Mouse (Mus musculus): Measurements from ENCODE around the gene M1ap.

The M1ap gene

DNA sequence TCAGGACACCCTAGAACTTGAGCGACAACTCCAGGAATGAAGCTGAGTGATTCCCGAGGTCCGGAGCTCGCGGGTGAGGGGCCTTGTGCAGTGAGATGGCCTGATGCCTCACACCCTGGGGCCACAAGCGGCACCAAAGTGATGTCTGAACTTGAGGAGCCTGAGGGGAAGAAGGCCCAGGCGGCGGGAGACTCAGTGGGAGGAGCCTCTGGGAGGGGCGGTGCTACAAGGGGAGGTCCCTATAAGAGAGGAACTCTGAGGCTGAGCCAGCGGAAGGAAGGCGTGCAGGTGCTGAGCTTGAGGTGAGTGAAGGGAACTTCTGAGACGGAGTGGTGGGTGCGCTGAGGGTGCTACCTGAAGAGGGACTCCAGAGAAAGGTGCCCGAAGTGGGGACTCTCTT lies at the start of gene M1ap:
M1ap (plus strand) TSS at position 252 of the 400 bp plus-strand sequence.
- DNase-seq (ENCODE audit: low read depth, low spot score) = peak; percentile 94

DNA sequence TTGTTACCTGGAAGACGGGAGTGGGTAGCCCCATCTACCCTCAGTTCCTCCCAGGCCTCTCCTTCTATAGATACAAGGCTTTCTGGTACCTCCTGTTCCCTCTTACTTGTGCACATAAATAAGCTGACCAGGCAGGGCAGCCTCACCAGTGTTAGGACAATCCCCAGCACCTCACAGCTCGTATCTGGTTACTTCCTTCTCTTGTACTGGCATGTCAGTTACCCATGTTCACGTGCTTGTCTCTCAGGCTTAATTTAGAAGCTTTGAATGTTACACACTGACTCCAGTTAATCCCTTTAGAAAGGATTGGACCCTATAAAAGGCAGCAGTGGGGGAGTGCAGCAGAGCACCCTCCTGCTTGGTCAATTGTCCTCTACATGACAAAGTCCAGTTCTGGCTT lies 49.4 kb upstream of the M1ap start:
- no peak for DNase-seq (ENCODE audit: low read depth, low spot score)

DNA sequence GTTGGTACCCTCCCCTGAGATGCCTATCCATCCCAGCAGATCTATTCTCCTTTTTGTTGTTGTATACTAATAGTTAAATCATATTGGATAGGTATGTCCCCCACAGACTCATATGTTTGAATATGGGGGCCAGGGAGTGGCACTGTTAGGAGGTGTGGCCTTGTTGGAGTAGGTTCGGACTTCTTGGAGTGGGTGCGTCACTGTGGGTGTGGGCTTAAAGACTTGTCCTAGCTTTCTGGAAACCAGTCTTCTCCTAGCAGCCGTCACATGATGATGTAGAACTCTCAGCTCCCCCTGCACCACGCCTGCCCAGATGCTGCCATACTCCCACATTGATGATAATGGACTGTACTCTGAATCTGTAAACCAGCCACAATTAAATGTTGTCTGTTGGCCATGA lies 48.5 kb upstream of the M1ap start:
- DNase-seq (ENCODE audit: low read depth, low spot score) = no peak

DNA sequence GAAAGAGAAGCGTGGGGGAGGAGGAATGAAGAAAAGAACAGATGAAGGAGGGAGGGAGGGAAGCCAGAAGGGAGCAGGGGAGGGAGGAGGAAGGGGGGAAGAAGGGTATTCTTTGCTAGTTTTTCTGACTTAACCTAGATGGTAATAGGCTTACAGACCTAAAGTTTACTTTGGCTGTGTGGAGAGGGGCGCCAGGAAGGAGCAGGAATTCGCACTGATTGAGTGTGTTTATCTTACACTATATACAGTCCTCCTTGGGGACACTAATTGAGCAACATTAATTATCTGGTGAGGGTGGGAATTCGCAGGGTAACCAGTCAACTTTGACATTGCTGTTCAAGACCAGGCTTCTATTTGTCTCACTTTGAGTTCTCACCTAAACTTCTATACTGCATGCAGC lies 48.0 kb upstream of the M1ap start:
- DNase-seq (ENCODE audit: low read depth, low spot score) = no peak

DNA sequence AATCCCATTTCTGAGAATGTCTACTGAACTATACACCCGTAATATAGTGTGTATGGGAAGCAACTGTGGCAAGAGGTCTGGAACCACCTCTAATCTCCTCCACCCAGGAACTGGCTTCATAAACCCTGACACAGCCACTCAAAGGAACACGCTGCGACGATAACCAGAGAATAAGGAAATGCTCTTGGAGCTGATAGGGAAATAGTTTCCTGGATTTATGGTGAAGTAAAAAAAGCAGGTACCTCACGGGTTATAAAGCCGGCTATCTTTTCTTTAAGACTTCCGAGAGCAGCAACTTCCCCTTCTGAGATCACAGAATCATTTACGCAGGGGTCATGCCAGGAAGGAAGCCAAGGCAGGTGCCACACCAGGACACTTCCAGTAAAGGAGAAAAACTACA lies 44.1 kb upstream of the M1ap start:
- no peak for DNase-seq (ENCODE audit: low read depth, low spot score)

DNA sequence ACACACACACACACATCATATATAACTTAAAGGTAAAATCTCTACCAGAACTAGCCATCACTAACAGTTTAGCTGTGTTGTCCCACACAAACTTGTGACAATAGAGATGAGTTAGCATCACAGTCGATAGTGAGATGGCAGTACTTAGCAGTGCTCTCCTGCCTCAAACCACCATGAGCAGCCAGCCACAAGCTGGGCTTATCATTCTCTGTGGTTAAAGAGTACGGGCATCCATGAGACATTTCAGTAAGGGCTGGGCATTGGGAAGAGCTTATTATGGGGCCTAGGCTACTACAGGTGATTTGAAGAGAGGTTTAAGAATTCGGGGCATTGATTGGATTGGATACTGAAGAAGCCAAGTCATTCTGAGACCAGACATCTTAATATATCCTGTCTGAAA lies 39.7 kb upstream of the M1ap start:
- DNase-seq (ENCODE audit: low read depth, low spot score) = no peak

DNA sequence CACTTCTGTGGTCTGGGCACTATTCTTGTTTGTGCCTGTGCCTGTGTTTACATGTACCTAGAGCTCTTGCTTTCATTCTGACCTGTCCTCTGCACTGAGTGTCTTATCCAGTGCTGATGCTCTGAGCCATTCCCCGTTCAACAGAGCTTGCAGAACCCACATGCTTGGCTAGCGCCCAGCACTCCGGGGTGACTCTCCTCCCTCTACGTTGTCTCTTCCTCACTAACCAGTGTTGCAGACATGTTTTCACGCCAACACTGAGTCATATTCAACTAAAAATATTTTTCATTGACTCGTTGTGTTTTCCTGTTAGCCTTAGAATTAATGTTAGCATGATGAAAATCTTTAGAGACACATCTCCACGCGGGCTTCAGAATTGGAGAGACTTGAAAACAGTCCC lies 38.7 kb upstream of the M1ap start:
- DNase-seq (ENCODE audit: low read depth, low spot score) = no peak

DNA sequence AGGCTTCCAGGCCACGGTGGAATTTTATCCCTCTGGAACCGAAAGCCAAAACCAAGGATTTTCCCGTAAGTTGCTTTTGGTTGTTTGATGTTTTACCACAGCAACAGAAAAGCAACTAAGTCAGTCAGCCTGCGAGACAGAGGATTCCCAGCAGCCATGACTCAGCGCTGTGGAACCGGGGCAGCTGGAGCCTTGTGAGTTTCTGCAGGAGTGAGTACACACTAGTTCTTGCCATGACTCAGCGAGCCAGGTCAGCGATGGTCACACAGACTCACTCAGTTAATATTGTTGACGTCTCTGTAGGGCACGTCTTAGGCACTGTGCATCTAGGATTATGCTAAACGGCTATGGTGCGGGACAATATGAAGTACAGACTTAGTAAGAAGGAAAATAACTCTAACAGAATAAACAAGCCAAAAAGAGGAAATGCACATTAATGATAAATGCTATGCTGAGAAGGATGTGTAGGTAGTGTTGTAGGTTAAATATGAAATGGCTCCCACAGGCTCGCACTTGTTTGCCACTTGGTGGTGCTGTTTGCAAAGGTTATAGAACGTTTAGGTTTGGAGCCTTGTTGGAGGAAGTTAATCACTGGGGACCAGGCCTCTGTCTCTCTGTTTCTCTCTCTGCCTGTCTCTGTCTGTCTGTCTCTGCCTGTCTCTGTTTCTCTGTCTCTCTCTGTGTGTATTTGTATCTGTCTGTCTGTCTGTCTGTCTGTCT lies 37.4 kb upstream of the M1ap start:
- DNase-seq (ENCODE audit: low read depth, low spot score) = peak; percentile 77

DNA sequence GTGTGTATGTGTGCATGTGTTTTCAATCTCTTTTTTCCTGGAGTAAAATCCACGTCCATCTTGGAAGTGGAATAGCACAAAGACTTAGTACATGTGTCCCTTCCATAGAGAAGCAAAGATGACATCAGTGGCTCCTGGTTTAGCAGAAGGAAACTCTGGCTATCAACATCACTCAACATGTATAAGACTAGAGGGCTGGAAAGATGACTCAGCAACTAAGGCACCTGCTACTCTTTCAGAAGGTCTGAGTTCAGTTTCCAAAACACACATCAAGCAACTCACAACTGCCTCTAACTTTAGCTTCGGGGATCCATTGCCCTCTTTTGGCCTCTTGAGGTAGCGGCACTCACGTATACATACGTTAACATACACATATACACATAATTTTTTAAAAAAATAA lies 35.4 kb upstream of the M1ap start:
- DNase-seq (ENCODE audit: low read depth, low spot score) = no peak

DNA sequence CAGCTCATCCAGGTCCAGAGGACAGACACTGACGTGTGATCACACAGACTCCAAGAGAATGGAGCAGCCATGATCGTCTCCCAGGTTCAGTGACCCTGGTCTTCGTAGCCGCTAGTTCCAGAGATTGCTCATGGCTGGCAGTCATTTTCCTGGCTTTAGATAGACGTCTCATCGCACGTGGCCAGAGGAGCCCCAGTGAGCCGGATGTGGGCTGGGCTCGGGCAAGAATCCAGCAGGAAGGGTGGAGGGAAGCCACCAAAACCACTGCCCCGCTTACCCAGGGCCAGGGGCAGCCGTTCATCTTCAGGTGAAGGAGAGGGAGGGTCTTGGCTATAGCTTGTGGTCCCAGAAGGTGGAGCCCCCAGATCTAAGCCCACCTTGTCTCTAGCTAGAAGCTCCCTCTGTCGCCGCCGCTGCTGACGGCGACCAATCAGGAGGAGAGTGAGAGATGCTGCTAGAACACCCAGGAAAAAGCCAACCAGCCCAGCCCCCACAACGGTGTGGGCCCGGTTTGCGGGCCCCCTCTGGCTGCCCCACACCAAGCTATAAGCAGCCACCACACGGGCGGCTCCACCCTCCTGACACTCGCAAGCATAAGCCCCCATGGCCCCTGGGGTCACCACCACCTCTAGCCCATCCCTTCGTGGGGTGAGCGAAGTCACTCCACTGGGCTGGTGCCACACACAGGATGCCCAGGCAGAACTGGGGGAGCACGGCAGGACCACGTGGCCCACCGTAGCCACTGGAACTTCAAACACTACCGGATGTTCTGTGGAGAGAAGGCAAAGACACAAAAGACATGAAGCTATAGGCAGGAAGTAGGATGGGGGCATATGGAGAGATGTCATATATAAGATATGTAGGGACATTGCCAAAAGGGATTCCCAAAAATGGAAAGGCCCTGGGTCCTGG lies 33.1 kb upstream of the M1ap start:
- peak; percentile 45 for DNase-seq (ENCODE audit: low read depth, low spot score)

DNA sequence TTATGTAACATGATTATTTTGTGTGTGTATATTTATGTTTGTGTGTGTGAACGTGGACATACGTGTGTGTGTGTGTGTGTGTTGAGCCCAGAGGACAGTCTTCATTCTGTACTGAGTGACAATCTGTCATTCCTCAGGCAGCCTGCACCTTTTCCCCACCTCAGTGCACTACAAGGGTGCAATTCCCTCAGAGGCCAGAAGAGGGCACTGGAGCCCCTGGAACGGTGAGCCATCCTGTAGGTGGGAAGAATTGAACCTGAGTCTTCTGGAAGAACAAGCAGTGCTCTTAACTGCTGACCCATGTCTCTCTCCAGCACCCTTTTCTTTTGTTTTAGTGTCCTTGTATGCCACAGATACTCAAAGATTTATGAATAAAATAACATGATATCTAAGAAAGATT lies 30.8 kb upstream of the M1ap start:
- DNase-seq (ENCODE audit: low read depth, low spot score) = peak; percentile 85

DNA sequence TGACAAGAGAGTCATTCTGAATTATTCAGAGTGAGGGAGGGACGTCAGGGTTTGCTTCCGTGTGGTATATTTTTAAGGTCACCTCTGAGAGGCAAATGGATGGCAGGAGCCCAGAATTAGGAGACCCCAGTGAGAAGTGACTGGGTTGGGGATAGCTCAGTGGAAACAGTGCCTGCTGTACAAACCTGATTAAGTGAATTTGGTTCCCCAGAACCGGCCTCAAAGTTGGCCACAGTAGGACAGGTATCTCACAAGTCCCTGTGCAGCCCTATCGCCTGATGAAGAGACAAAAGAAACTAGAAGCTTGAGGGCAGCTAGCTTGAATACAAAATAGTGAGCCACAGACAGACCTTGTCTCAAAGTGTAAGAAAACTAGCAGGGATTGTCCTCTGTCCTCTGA lies 30.2 kb upstream of the M1ap start:
- no peak for DNase-seq (ENCODE audit: low read depth, low spot score)

DNA sequence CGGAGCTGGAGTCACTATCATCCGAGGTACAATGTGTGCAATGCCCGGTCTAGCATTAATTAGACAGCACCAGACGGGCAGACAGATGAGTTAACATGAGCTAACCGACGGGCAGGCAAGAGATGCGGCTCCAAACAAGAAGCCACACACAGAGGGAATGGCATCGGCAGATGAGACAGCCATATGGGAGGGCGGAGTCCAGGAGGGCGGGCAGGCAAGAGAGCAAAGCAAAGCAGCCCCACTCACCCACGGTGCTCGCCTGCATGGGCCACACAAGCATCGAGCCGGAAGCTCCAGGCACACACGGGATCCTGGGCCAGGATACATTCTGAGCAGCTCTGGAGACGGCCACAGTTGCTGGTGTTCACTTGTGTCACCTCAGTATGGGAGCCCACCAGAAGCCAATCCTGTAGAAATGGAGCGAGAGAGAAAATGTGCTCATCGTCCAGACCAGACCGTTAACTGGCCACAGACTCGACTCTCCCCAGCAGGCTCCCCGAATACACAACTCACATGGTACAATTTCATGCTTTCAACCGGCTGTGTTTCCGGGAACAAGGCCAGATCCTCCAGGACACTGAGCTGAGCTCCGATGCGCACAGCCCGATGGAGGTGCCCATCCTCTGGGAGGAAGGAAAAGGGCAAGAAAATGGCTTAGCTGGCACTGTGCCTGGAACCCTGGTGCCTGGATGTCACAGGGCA lies 29.5 kb upstream of the M1ap start:
- no peak for DNase-seq (ENCODE audit: low read depth, low spot score)

DNA sequence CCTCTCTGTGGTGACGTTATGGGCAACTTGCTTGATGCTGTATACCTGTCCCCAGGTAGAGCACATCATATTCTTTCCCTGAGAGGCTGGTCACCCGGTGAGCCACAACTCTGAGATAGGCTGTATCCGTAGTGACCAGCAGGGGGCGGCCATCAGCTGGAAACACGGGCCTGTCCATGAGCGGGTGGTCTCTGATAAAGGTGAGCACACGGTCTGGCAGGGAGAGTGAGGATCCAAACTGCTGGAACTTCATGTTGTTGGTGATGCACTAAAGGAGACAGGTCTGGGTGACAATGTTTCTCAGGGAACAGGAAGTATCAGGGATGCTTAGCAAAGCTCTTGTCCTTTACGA lies 28.9 kb upstream of the M1ap start:
- DNase-seq (ENCODE audit: low read depth, low spot score) = peak; percentile 73

DNA sequence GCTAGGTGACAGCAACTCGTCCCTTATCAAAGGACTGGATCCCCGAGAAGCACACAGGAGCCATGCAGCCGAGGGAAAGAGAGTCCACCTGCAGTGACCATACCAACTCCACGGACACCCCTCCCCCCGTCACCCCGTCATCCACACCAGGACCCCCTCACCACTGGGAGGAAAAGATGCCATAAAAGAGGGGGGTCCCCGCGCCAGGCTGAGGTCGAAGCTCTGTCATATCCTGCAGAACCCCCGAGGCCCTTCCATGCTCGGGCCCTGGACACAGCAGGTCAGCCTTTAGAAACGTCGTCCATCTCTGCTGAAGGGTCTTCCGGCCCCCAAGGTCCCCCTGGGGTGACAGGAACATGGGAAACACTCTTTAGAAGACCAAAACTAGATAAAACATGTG lies 28.3 kb upstream of the M1ap start:
- DNase-seq (ENCODE audit: low read depth, low spot score) = no peak

DNA sequence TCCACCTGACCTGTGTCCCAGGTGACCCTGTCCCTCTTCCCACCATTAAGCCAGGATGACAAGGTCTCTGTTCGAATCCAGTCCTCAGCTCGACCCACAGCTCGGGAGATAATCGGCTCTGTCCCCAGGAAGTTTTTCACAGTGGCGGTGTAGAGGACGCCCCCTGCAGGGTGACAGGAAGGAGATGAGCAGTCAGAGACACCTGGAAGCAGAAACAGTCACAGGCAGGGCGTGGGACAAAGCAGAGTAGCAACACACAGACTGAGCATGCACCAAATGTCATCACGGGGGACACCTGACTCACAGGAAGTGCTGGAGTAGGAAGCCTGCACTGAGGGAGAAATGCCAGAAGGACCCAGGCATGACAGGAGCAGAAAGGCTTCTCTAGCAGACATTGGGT lies 27.2 kb upstream of the M1ap start:
- DNase-seq (ENCODE audit: low read depth, low spot score) = peak; percentile 64

DNA sequence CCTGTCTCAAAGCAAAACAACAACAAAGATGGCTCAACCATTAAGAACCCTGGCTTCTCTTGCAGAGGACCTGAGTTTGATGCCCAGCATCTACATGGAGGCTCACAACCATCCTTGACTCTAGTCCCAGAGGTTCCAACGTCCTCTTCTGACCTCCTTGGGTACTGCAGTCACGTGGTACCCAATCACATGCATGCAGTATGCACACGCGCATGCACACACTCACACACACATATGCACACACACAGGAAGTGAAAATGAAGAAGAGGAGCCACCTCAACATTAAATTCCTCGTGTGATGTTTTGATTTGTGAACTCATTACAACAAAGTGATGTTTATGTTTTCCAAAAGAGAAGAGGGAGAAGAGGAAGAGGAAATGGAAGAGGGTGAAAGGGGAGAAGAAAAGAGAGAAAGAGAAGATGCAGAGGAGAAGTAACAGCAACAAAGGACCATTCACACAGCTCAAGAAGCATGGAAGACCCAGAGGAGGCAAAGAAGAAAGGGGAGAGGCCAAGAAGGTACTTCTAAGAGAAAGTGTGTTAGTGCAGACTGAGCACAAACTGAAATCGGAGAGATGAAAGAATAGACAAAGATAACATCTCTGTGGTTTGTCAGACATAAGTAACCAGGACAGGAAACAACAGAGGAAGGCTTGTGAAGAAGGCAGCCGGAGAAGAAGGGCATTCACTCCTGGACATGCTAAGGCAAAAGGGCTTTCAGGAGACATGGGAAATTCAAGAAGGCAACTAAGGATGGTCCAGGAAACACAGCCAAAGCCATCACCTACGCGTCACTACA lies 25.1 kb upstream of the M1ap start:
- DNase-seq (ENCODE audit: low read depth, low spot score) = no peak

DNA sequence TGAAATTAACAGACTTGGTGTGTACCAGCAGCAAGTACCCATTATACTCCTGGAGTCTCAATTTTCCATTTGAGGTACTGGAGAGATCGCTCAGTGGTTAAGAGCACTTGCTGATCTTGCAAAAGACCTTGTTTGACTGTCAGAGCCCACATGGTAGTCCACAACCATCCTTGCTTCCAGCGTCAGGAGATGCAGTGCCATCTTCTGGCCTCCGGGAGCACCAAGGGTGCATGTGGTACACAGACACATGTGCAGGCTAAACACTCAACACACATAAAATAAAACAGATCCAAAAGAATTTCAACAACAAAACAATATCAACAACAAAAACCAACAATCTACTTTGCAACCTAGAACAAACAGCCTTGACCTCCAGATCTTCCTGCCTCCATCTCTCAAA lies 21.7 kb upstream of the M1ap start:
- peak; percentile 45 for DNase-seq (ENCODE audit: low read depth, low spot score)

DNA sequence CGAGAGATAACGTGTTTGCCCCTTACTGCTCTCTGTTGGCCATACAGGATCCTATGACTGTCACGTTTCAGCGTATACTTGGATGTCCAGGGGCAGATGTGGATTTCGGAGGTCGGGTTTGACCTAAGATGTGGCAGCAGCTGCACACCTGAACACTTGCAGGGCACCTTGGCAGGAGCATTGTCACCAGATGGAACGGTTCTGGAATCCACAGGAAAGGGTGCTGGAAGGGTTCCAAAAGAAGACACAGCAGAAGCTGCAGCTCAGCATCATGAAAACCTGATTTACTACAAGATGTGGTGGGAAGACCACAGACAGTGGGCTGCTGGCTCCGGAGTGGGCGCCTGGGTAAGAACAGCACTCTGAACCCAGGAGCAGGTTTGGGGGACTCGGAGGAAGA lies 20.6 kb upstream of the M1ap start:
- DNase-seq (ENCODE audit: low read depth, low spot score) = no peak

DNA sequence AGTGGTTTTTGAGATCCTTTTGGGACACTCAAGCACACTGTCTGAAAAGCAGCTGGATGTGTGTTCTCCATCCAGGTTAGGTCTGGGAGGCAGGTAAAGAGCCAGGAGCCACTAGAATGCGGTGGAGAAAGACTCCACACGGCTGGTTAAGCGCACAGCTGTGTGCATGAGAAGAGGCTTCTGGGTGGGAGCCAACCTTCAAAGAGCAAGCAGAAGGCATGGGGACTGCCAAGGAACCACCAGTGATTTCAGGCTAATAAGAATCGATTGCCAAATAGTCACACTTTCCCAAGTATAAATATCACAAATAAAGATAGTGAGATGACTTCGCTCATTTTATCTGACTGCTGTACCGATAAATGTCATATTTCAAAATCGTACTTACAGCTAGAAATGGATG lies 20.2 kb upstream of the M1ap start:
- no peak for DNase-seq (ENCODE audit: low read depth, low spot score)

DNA sequence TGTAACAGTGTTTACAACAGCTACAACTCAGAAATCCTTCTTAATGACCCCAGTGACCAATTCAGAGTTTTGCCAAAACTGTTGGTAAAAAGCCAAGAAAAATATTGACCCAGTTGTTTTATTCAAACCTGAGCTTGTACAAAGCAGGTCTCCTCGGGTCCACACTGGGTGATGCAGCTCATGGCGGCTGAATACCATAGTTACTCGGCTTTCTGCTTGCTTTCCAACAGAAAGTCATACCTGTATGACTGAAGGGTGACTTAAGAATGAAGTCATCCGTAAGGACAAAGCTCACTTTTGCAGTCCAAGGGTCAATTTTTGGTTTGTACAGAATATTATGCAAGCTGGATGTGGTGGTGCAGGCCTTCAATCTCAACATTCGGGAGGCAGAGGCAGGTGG lies 19.1 kb upstream of the M1ap start:
- no peak for DNase-seq (ENCODE audit: low read depth, low spot score)

All from ZHBTc4 (cell line).